Mouse (Mus musculus): ENCODE data around the gene Gm49391. TPM values are rescaled to one million over a fixed set of nuclear protein-coding genes. Genes with fewer than 3 reads are reported as not detected.
"Not testable (repeated sequence)": the region's sequence is repeated elsewhere in the genome, so short reads cannot be mapped to it uniquely, and the experiment has no call there.

Gm49391 gene
- polyA plus RNA-seq (2015; fragmentation: Nextera tagmentation; extraction: Ambion mirVana) = 0.58 and 0.76 TPM in 2 replicates

- Histone ChIP-seq H3K9ac (ENCODE audit: low read depth, low read length) (no peak within 1 kb of the TSS), H3K4me3 (ENCODE audit: low read depth, low read length) (no peak within 1 kb of the TSS), H3K27me3 (ENCODE audit: control insufficient read depth, insufficient read depth, low read depth, low read length) (no peaks in the 10 kb centered on the region), H3K9me3 (replicated peaks; ENCODE audit: control insufficient read depth, low read length, poor library complexity, severe bottlenecking) (peaks cover 4% of the 10 kb centered on the region; the same call in 1 of the 2 replicates), H3K36me3 (ENCODE audit: control insufficient read depth, insufficient read depth, low read length) (no peaks in the 10 kb centered on the region), H3K4me2 (ENCODE audit: low read length) (no peak within 1 kb of the TSS), H3K4me1 (ENCODE audit: control insufficient read depth, insufficient read depth, low read length) (no peaks in the 10 kb centered on the region), H3K27ac (ENCODE audit: low read length) (no peak within 1 kb of the TSS)
- no peak for ATAC-seq
- 66% methylated on average over 5 of the region's 5 CpGs for WGBS
Observed at GRCm38 (mm10) chr13:60936500-60936901, at the start of gene Gm49391, which contains the start of gene Ctla2a. Gene Gm49391 (minus strand): TSS chr13:60936571. Gene Ctla2a (minus strand): TSS chr13:60936625.

GRCm38 (mm10) chr13:60972319-60972718, 35.9 kb upstream of the Gm49391 start:
- ATAC-seq; H3K4me3 ChIP-seq (ENCODE audit: low read depth, low read length); H3K27ac ChIP-seq (ENCODE audit: low read length); H3K27me3 ChIP-seq (ENCODE audit: control insufficient read depth, insufficient read depth, low read depth, low read length); H3K9ac ChIP-seq (ENCODE audit: low read depth, low read length); H3K36me3 ChIP-seq (ENCODE audit: control insufficient read depth, insufficient read depth, low read length); H3K9me3 ChIP-seq (replicated peaks; ENCODE audit: control insufficient read depth, low read length, poor library complexity, severe bottlenecking); H3K4me2 ChIP-seq (ENCODE audit: low read length); H3K4me1 ChIP-seq (ENCODE audit: control insufficient read depth, insufficient read depth, low read length): not testable (repeated sequence)
- WGBS = 68% methylated on average over 4 of the region's 4 CpGs

DNA sequence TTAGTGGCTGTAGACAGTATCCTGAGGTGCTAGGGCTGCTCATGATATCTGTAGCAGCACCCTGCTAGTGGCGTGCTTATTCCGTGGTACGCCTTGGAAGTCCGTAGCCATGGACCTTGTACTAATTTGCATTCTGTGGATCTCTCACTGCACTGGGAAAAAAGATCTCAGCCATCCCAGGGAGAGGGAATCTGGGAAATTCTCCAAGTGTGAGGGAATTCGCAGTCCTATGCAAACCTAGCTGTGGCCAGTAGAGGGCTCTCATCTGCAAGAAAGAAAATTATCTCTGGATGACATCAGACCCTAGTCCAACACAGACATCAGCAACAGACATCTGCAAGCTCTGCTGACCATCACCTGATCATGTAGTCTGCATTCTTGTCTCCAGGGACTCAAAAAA, 27.6 kb upstream of the Gm49391 start:
- H3K36me3 ChIP-seq (ENCODE audit: control insufficient read depth, insufficient read depth, low read length); H3K9ac ChIP-seq (ENCODE audit: low read depth, low read length); ATAC-seq; H3K4me1 ChIP-seq (ENCODE audit: control insufficient read depth, insufficient read depth, low read length); H3K27me3 ChIP-seq (ENCODE audit: control insufficient read depth, insufficient read depth, low read depth, low read length); H3K4me3 ChIP-seq (ENCODE audit: low read depth, low read length); H3K4me2 ChIP-seq (ENCODE audit: low read length); H3K27ac ChIP-seq (ENCODE audit: low read length): not testable (repeated sequence)
- 26% methylated on average over 4 of the region's 5 CpGs for WGBS
- H3K9me3 ChIP-seq (replicated peaks; ENCODE audit: control insufficient read depth, low read length, poor library complexity, severe bottlenecking) = peaks cover 16% of the 10 kb centered on the region

GRCm38 (mm10) chr13:60961706-60962105, 25.3 kb upstream of the Gm49391 start:
- Histone ChIP-seq H3K4me1 (ENCODE audit: control insufficient read depth, insufficient read depth, low read length) (no peaks in the 10 kb centered on the region), H3K27me3 (ENCODE audit: control insufficient read depth, insufficient read depth, low read depth, low read length) (no peaks in the 10 kb centered on the region), H3K4me2 (ENCODE audit: low read length) (no peak overlapping the region), H3K27ac (ENCODE audit: low read length) (no peak overlapping the region), H3K4me3 (ENCODE audit: low read depth, low read length) (no peak overlapping the region), H3K9me3 (replicated peaks; ENCODE audit: control insufficient read depth, low read length, poor library complexity, severe bottlenecking) (peaks cover 26% of the 10 kb centered on the region), H3K36me3 (ENCODE audit: control insufficient read depth, insufficient read depth, low read length) (no peaks in the 10 kb centered on the region), H3K9ac (ENCODE audit: low read depth, low read length) (no peak overlapping the region)
- no peak for ATAC-seq
- WGBS = 69% methylated on average over 5 of the region's 5 CpGs

GRCm38 (mm10) chr13:60941884-60942283, 5.5 kb upstream of the Gm49391 start, which contains the start of gene Tpbpa:
Gene Tpbpa (minus strand): TSS chr13:60941984.
- ATAC-seq; H3K4me2 ChIP-seq (ENCODE audit: low read length); H3K4me3 ChIP-seq (ENCODE audit: low read depth, low read length); H3K4me1 ChIP-seq (ENCODE audit: control insufficient read depth, insufficient read depth, low read length); H3K9ac ChIP-seq (ENCODE audit: low read depth, low read length); H3K27me3 ChIP-seq (ENCODE audit: control insufficient read depth, insufficient read depth, low read depth, low read length); H3K36me3 ChIP-seq (ENCODE audit: control insufficient read depth, insufficient read depth, low read length); H3K9me3 ChIP-seq (replicated peaks; ENCODE audit: control insufficient read depth, low read length, poor library complexity, severe bottlenecking); H3K27ac ChIP-seq (ENCODE audit: low read length): not testable (repeated sequence)
- WGBS = 79% methylated on average over 3 of the region's 3 CpGs

- H3K36me3 ChIP-seq (ENCODE audit: control insufficient read depth, insufficient read depth, low read length); H3K9ac ChIP-seq (ENCODE audit: low read depth, low read length); ATAC-seq; H3K4me1 ChIP-seq (ENCODE audit: control insufficient read depth, insufficient read depth, low read length); H3K9me3 ChIP-seq (replicated peaks; ENCODE audit: control insufficient read depth, low read length, poor library complexity, severe bottlenecking); H3K27ac ChIP-seq (ENCODE audit: low read length); H3K27me3 ChIP-seq (ENCODE audit: control insufficient read depth, insufficient read depth, low read depth, low read length); H3K4me3 ChIP-seq (ENCODE audit: low read depth, low read length); H3K4me2 ChIP-seq (ENCODE audit: low read length): not testable (repeated sequence)
- WGBS = 55% methylated on average over 2 of the region's 2 CpGs
Observed at GRCm38 (mm10) chr13:60935490-60935889, 881 bp downstream of the Gm49391 start, which contains the start of gene Gm49393. Gene Gm49393 (minus strand): TSS chr13:60935590.

GRCm38 (mm10) chr13:60904780-60905179, 31.6 kb downstream of the Gm49391 start, which contains the start of gene Tpbpb:
Gene Tpbpb (minus strand): TSS chr13:60904880.
- H3K4me3 ChIP-seq (ENCODE audit: low read depth, low read length); H3K4me1 ChIP-seq (ENCODE audit: control insufficient read depth, insufficient read depth, low read length); ATAC-seq; H3K27ac ChIP-seq (ENCODE audit: low read length); H3K9me3 ChIP-seq (replicated peaks; ENCODE audit: control insufficient read depth, low read length, poor library complexity, severe bottlenecking); H3K27me3 ChIP-seq (ENCODE audit: control insufficient read depth, insufficient read depth, low read depth, low read length); H3K9ac ChIP-seq (ENCODE audit: low read depth, low read length); H3K4me2 ChIP-seq (ENCODE audit: low read length); H3K36me3 ChIP-seq (ENCODE audit: control insufficient read depth, insufficient read depth, low read length): not testable (repeated sequence)
- 83% methylated on average over 2 of the region's 2 CpGs for WGBS

DNA sequence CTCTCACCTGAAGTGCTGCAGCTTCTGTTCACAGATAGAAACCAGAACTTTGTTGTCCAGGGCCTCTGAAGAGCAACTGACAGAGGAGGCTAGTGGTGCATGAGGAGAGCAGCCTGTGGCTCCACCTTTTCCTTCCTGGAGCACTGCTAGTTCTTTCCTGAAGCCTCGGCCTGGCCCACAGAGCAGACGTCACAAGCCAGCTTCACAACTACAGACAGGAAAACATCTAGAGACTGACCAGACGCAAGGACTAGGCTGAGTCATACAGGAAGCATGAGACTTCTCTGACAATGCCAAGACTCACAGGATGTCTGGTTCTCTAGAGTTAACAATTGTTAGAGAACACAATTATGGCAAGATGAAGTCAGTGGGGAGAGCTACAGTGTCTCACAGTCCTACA, 39.0 kb downstream of the Gm49391 start, which contains the start of gene Ctla2b:
Gene Ctla2b (minus strand): TSS at position 120 of the 400 bp plus-strand sequence.
- no peak for ATAC-seq
- H3K9ac ChIP-seq (ENCODE audit: low read depth, low read length) = no peak within 1 kb of the TSS
- no peaks in the 10 kb centered on the region; the same call in 1 of the 2 replicates for H3K9me3 ChIP-seq (replicated peaks; ENCODE audit: control insufficient read depth, low read length, poor library complexity, severe bottlenecking)
- H3K36me3 ChIP-seq (ENCODE audit: control insufficient read depth, insufficient read depth, low read length) = no peaks in the 10 kb centered on the region
- H3K27ac ChIP-seq (ENCODE audit: low read length) = no peak within 1 kb of the TSS
- no peaks in the 10 kb centered on the region for H3K27me3 ChIP-seq (ENCODE audit: control insufficient read depth, insufficient read depth, low read depth, low read length)
- H3K4me1 ChIP-seq (ENCODE audit: control insufficient read depth, insufficient read depth, low read length) = no peaks in the 10 kb centered on the region
- WGBS = 93% methylated on average over 3 of the region's 3 CpGs
- H3K4me3 ChIP-seq (ENCODE audit: low read depth, low read length) = no peak within 1 kb of the TSS
- H3K4me2 ChIP-seq (ENCODE audit: low read length) = no peak within 1 kb of the TSS

GRCm38 (mm10) chr13:60896794-60897193, 39.6 kb downstream of the Gm49391 start, which contains the start of gene Gm49392:
Gene Gm49392 (minus strand): TSS chr13:60896894.
- H3K27ac ChIP-seq (ENCODE audit: low read length) = not testable (repeated sequence)
- 86% methylated on average over 7 of the region's 8 CpGs for WGBS

More at GRCm38 (mm10) chr13:60896794-60897193, 39.6 kb downstream of the Gm49391 start, which contains the start of gene Gm49392:
- H3K4me2 ChIP-seq (ENCODE audit: low read length); ATAC-seq; H3K27me3 ChIP-seq (ENCODE audit: control insufficient read depth, insufficient read depth, low read depth, low read length); H3K4me3 ChIP-seq (ENCODE audit: low read depth, low read length); H3K9ac ChIP-seq (ENCODE audit: low read depth, low read length); H3K36me3 ChIP-seq (ENCODE audit: control insufficient read depth, insufficient read depth, low read length); H3K9me3 ChIP-seq (replicated peaks; ENCODE audit: control insufficient read depth, low read length, poor library complexity, severe bottlenecking); H3K4me1 ChIP-seq (ENCODE audit: control insufficient read depth, insufficient read depth, low read length): not testable (repeated sequence)
